Mouse (Mus musculus) heart, postnatal 0 days (tissue): ENCODE data around the gene Nkd1. TPM values are rescaled to one million over a fixed set of nuclear protein-coding genes. Genes with fewer than 3 reads are reported as not detected.

Source experiments
- ATAC-seq: fragments of 200-750 bp; cut with Nextera tagmentation; 2 replicates; pipeline ENCODE4 v1.8.0; 2017; ENCODE audit warnings: low read depth, moderate number of reproducible peaks, moderate library complexity; ENCODE audit not compliant: insufficient read depth
- DNase-seq: peaks from one replicate; pipeline ENCODE4 v3.0.0-alpha.2; 2016; ENCODE audit warnings: low spot score
- H3K27ac ChIP-seq: fragments of 300-500 bp; sonication (generic); 2 replicates; pipeline ENCODE4 v1.5.1; 2014; ENCODE audit warnings: low read depth, mild to moderate bottlenecking
- H3K27me3 ChIP-seq: fragments of 300-500 bp; sonication (generic); 2 replicates; pipeline ENCODE4 v1.6.1; 2014; ENCODE audit warnings: low read length, mixed read lengths; ENCODE audit not compliant: control insufficient read depth, insufficient read depth
- H3K36me3 ChIP-seq: fragments of 300-500 bp; sonication (generic); replicated peaks from 2 replicates; pipeline ENCODE4 v1.6.1; 2014; ENCODE audit warnings: low read length, mixed read lengths; ENCODE audit not compliant: control insufficient read depth, insufficient read depth
- H3K4me1 ChIP-seq: fragments of 300-500 bp; sonication (generic); 2 replicates; pipeline ENCODE4 v1.6.1; 2014; ENCODE audit warnings: antibody characterized with exemption; ENCODE audit not compliant: control insufficient read depth, insufficient read depth
- H3K4me2 ChIP-seq: fragments of 300-500 bp; sonication (generic); 2 replicates; pipeline ENCODE4 v1.6.1; 2014; ENCODE audit warnings: low read depth, mild to moderate bottlenecking, low read length, moderate library complexity
- H3K4me3 ChIP-seq: fragments of 300-500 bp; sonication (generic); 2 replicates; pipeline ENCODE4 v1.5.1; 2014; ENCODE audit warnings: low read depth, low read length
- H3K9ac ChIP-seq: fragments of 300-500 bp; sonication (generic); replicated peaks from 2 replicates; pipeline ENCODE4 v1.6.1; 2014; ENCODE audit warnings: low read depth, low read length, mixed read lengths
- H3K9me3 ChIP-seq: fragments of 300-500 bp; sonication (generic); replicated peaks from 2 replicates; pipeline ENCODE4 v1.6.1; 2016; ENCODE audit warnings: low read length; ENCODE audit not compliant: control insufficient read depth
- CTCF ChIP-seq: IDR thresholded peaks from 2 replicates; pipeline ENCODE4 v1.5.1; 2016; ENCODE audit warnings: antibody characterized with exemption, control low read depth, low read depth
- EP300 ChIP-seq: IDR thresholded peaks from 2 replicates; pipeline ENCODE4 v1.6.1; 2016; ENCODE audit warnings: antibody characterized with exemption, low read depth
- WGBS: fragments of 180-500 bp; shearing (Covaris S2); extraction: QIAGEN DNeasy Blood & Tissue Kit; methylation state at CpG from one replicate; pipeline ENCODE4 v1.1.7; 2014; 5-methylcytosine and 5-hydroxymethylcytosine counted together
- polyA plus RNA-seq: library from polyadenylated mRNA; unstranded; fragments of >200 nt; fragmentation: Nextera tagmentation; extraction: Ambion mirVana; gene quantifications from 2 replicates; pipeline ENCODE4 v1.2.1, GENCODE M21; 2015
- total RNA-seq: library from RNA; depleted of rRNA; stranded (reverse); fragments of >200 nt; gene quantifications from 2 replicates; pipeline ENCODE4 v1.2.3, GENCODE M21; 2014; ENCODE audit warnings: low replicate concordance

Gene Nkd1
- total and polyA plus RNA-seq, 2 experiments from 2014 or later, result 5.5 to 6.8 TPM

GRCm38 (mm10) chr8:88583863-88584262, 62.7 kb downstream of the Nkd1 start:
- Histone ChIP-seq H3K4me2 (no peak overlapping the region), H3K27ac (no peak overlapping the region), H3K36me3 (no peaks in the 10 kb centered on the region), H3K9me3 (no peaks in the 10 kb centered on the region), H3K27me3 (no peaks in the 10 kb centered on the region), H3K9ac (no peak overlapping the region), H3K4me3 (no peak overlapping the region), H3K4me1 (no peaks in the 10 kb centered on the region)
- no peak for DNase-seq
- ATAC-seq, result no peak
- TF ChIP-seq EP300 (no peak), CTCF (no peak)
- WGBS, result 63% methylated on average over 3 of the region's 3 CpGs

GRCm38 (mm10) chr8:88588205-88588889, 67.2 kb downstream of the Nkd1 start:
- no peak for ATAC-seq
- Histone ChIP-seq H3K9ac (no peak overlapping the region), H3K4me3 (no peak overlapping the region), H3K36me3 (no peaks in the 10 kb centered on the region), H3K4me2 (no peak overlapping the region), H3K27ac (no peak overlapping the region), H3K4me1 (no peaks in the 10 kb centered on the region), H3K27me3 (no peaks in the 10 kb centered on the region), H3K9me3 (no peaks in the 10 kb centered on the region)
- DNase-seq, result no peak
- TF ChIP-seq CTCF (no peak), EP300 (no peak)
- WGBS, result 90% methylated on average over 8 of the region's 8 CpGs

- DNase-seq (no peak), ATAC-seq (no peak)
- no peak overlapping the region for H3K4me3 ChIP-seq
- TF ChIP-seq CTCF, result no peak
- TF ChIP-seq EP300, result no peak
- no peak overlapping the region for H3K9ac ChIP-seq
- H3K4me1 ChIP-seq, result no peaks in the 10 kb centered on the region
- no peak overlapping the region for H3K4me2 ChIP-seq
- H3K36me3 ChIP-seq, result no peaks in the 10 kb centered on the region
- H3K27ac ChIP-seq, result no peak overlapping the region
- 59% methylated on average over 6 of the region's 6 CpGs for WGBS
- H3K27me3 ChIP-seq, result no peaks in the 10 kb centered on the region
- H3K9me3 ChIP-seq, result no peaks in the 10 kb centered on the region
These were observed 69.1 kb downstream of the Nkd1 start for GRCm38 (mm10) chr8:88590226-88590625.

GRCm38 (mm10) chr8:88593947-88594346, 72.8 kb downstream of the Nkd1 start:
- Histone ChIP-seq H3K36me3 (no peaks in the 10 kb centered on the region), H3K4me2 (no peak overlapping the region), H3K4me1 (no peaks in the 10 kb centered on the region), H3K9me3 (no peaks in the 10 kb centered on the region), H3K9ac (no peak overlapping the region), H3K27me3 (no peaks in the 10 kb centered on the region), H3K27ac (no peak overlapping the region), H3K4me3 (no peak overlapping the region)
- no peak for TF ChIP-seq CTCF
- TF ChIP-seq EP300, result no peak
- WGBS, result 87% methylated on average over 1 of the region's 1 CpGs
- DNase-seq, result no peak
- peak; percentile 58 for ATAC-seq

- Histone ChIP-seq H3K9me3 (no peaks in the 10 kb centered on the region), H3K36me3 (no peaks in the 10 kb centered on the region), H3K27me3 (no peaks in the 10 kb centered on the region), H3K27ac (no peak overlapping the region), H3K4me2 (no peak overlapping the region), H3K4me3 (no peak overlapping the region), H3K4me1 (no peaks in the 10 kb centered on the region), H3K9ac (no peak overlapping the region)
- no peak for DNase-seq
- TF ChIP-seq EP300, result no peak
- no peak for TF ChIP-seq CTCF
- WGBS, result 80% methylated on average over 12 of the region's 12 CpGs
- ATAC-seq, result no peak
These were observed 74.9 kb downstream of the Nkd1 start for GRCm38 (mm10) chr8:88596042-88596441.

GRCm38 (mm10) chr8:88598578-88598977, 77.4 kb downstream of the Nkd1 start:
- Histone ChIP-seq H3K4me1 (0 out of 2 replicates have a peak, but pooled peaks cover 1% of the 10 kb centered on the region), H3K4me3 (no peak overlapping the region), H3K9ac (no peak overlapping the region), H3K27me3 (no peaks in the 10 kb centered on the region), H3K27ac (no peak overlapping the region), H3K9me3 (no peaks in the 10 kb centered on the region), H3K36me3 (no peaks in the 10 kb centered on the region), H3K4me2 (no peak overlapping the region)
- ATAC-seq (no peak), DNase-seq (no peak)
- WGBS, result 62% methylated on average over 5 of the region's 5 CpGs
- TF ChIP-seq CTCF (no peak), EP300 (no peak)
